Mouse (Mus musculus) neural tube, embryonic 10.5 days (tissue): Measurements from ENCODE around the gene Osbp2.

ENCODE experiments used
- DNase-seq: peaks from one replicate; pipeline ENCODE4 v3.0.0-alpha.2; 2017; ENCODE audit warnings: low spot score; ENCODE audit errors: extremely low spot score

Osbp2 gene

GRCm38 (mm10) chr11:3761775-3762501 lies 101.8 kb downstream of the Osbp2 start:
- peak; percentile 49 for DNase-seq

- DNase-seq = peak; percentile 48
Measured at GRCm38 (mm10) chr11:3761339-3761738, 102.4 kb downstream of the Osbp2 start.

GRCm38 (mm10) chr11:3759433-3759832 lies 104.3 kb downstream of the Osbp2 start:
- no peak for DNase-seq

GRCm38 (mm10) chr11:3755341-3755740 lies 108.4 kb downstream of the Osbp2 start:
- no peak for DNase-seq

- no peak for DNase-seq
Measured at GRCm38 (mm10) chr11:3754685-3755084, 109.0 kb downstream of the Osbp2 start.

- no peak for DNase-seq
Measured at GRCm38 (mm10) chr11:3753897-3754296, 109.8 kb downstream of the Osbp2 start.

- DNase-seq = no peak
Measured at GRCm38 (mm10) chr11:3752766-3753165, 110.9 kb downstream of the Osbp2 start.

GRCm38 (mm10) chr11:3749831-3750230 lies 113.9 kb downstream of the Osbp2 start:
- DNase-seq = no peak

- no peak for DNase-seq
Measured at GRCm38 (mm10) chr11:3742449-3742848, 121.3 kb downstream of the Osbp2 start.

GRCm38 (mm10) chr11:3741183-3741582 lies 122.5 kb downstream of the Osbp2 start:
- DNase-seq = no peak

GRCm38 (mm10) chr11:3738778-3739177 lies 124.9 kb downstream of the Osbp2 start:
- no peak for DNase-seq

- no peak for DNase-seq
Measured at GRCm38 (mm10) chr11:3735715-3736114, 128.0 kb downstream of the Osbp2 start.

GRCm38 (mm10) chr11:3733933-3734636 lies 129.6 kb downstream of the Osbp2 start:
- no peak for DNase-seq

GRCm38 (mm10) chr11:3731469-3731868 lies 132.2 kb downstream of the Osbp2 start:
- DNase-seq = no peak

GRCm38 (mm10) chr11:3727438-3728105 lies 136.1 kb downstream of the Osbp2 start:
- DNase-seq = no peak

GRCm38 (mm10) chr11:3725331-3726054 lies 138.2 kb downstream of the Osbp2 start:
- DNase-seq = no peak

- DNase-seq = no peak
Measured at GRCm38 (mm10) chr11:3724726-3725125, 139.0 kb downstream of the Osbp2 start.

- no peak for DNase-seq
Measured at GRCm38 (mm10) chr11:3723910-3724309, 139.8 kb downstream of the Osbp2 start.

GRCm38 (mm10) chr11:3722861-3723260 lies 140.8 kb downstream of the Osbp2 start:
- no peak for DNase-seq

GRCm38 (mm10) chr11:3722036-3722435 lies 141.7 kb downstream of the Osbp2 start:
- no peak for DNase-seq

- DNase-seq = no peak
Measured at GRCm38 (mm10) chr11:3716662-3717061, 147.0 kb downstream of the Osbp2 start.

- DNase-seq = peak; percentile 61
Measured at GRCm38 (mm10) chr11:3714486-3714885, 149.2 kb downstream of the Osbp2 start.
